Mouse (Mus musculus) brain, embryonic 14.5 days (tissue): ENCODE data around the gene Selenoh. TPM values are rescaled to one million over a fixed set of nuclear protein-coding genes. Genes with fewer than 3 reads are reported as not detected.
"Not testable (repeated sequence)": the region's sequence is repeated elsewhere in the genome, so short reads cannot be mapped to it uniquely, and the experiment has no call there.

Experiments used
- DNase-seq: peaks from one replicate; pipeline ENCODE4 v3.0.0-alpha.2; 2011; ENCODE audit warnings: low read depth
- CTCF ChIP-seq: fragments of 200-500 bp; IDR thresholded peaks from 2 replicates; pipeline ENCODE4 v1.5.1; 2012; ENCODE audit warnings: inconsistent platforms, mild to moderate bottlenecking, moderate library complexity, borderline replicate concordance; ENCODE audit not compliant: insufficient read depth, insufficient read length; ENCODE audit errors: extremely low read depth
- POLR2A ChIP-seq: fragments of 200-500 bp; IDR thresholded peaks from 2 replicates; pipeline ENCODE4 v1.6.1; 2012; ENCODE audit warnings: mild to moderate bottlenecking, inconsistent platforms, borderline replicate concordance; ENCODE audit not compliant: poor library complexity, insufficient read depth, insufficient read length, severe bottlenecking; ENCODE audit errors: extremely low read depth
- polyA plus RNA-seq: library from polyadenylated mRNA; depleted of rRNA; stranded (reverse); fragments of >200 nt; gene quantifications from 2 replicates; pipeline ENCODE4 v1.2.3, GENCODE M21; 2012

The Selenoh gene
- polyA plus RNA-seq, 1 experiment, result 193 TPM

GRCm38 (mm10) chr2:84695007-84695695 lies 24.6 kb upstream of the Selenoh start:
- DNase-seq, result no peak
- TF ChIP-seq CTCF (no peak), POLR2A (no peak)

DNA sequence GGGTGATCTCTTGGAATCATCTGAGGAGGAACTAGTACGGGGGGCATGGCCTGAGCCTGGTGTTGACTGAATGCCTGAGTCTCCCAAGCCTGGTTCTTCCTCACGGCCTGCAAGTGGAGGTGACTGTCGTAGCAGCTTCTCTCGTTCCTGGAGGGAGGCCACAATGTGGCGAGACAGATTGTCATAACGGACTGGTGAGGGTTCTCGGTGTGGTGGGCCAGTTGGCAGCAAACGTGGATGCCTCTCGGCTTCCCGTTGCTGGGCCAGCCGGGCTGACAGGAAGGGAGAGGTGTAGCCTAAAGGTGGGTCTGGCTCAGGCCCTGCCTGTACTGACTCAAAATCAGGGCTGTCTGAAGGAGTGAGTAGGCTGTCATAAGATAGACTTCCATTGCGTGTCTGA lies 19.5 kb upstream of the Selenoh start:
- no peak for TF ChIP-seq CTCF
- TF ChIP-seq POLR2A, result no peak
- DNase-seq, result no peak

DNA sequence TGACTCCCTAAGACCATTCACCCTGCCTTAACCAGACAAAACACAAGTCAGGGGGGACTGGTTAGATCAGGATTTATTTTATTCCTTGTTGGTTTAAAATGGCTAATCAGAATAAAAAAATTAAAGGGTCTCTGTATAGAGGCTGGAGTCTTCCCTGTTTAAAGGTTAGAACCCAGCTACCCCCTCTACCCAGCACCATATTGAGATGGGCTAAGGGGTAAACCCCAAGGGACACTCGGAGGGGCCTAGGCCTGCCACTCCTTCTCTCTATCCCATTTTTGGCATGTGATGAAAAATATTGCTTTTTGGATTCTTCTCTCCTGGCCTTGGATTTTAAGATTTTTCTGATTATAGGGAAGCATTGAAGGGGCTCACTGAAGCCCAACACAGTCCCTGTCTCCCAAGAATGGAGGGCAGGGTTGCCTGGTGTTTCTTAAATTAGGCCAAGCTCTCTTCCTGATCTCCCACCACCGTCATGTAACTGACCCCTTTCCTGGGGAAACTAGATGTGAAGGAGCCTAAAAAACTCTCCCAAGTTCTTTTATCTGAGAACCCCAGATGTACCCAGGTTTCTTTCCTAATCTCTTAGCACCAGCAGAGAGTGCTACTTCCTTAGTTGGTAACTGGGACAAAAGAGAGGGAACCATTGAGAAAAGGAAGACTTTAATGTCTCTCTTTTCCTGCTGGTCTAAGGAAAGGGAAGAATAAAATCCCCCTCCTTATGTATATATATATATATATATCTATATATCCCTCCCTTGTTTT lies 17.7 kb upstream of the Selenoh start:
- no peak for TF ChIP-seq POLR2A
- no peak for DNase-seq

DNA sequence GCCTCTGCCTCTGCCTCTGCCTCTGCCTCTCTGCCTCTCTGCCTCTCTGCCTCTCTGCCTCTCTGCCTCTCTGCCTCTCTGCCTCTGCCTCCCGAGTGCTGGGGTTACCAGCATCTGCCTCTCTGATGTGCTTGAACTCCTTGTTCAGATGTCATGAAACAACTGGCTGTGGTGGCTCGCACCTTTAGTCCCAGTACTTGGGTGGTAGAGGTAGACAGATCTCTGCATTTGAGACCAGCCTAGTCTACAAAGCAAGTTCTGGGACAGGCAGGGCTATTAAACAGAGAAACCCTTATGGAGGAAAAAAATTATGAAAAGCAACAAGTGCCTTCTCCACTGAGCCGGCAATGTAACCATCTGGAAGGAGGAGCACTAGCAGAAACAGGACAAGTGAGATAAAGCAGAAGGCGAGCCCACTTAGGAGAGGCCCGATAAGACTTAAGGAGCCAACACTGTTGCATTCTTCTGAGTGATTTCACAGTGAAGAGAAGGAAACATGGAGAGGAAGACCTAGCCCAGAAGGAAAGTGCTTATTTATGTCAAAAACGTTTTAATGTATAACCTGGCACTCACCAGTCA lies 12.1 kb upstream of the Selenoh start:
- TF ChIP-seq CTCF (no peak), POLR2A (no peak)
- no peak for DNase-seq

GRCm38 (mm10) chr2:84679016-84679415 lies 8.4 kb upstream of the Selenoh start, which contains the start of gene Tmx2:
TSS of gene Tmx2 (minus strand) at chr2:84679140.
- TF ChIP-seq POLR2A, result no peak
- TF ChIP-seq CTCF, result no peak
- no peak for DNase-seq

GRCm38 (mm10) chr2:84677968-84678880 lies 7.7 kb upstream of the Selenoh start, which contains the start of the genes Gm28635 and Med19:
TSS of gene Gm28635 (minus strand) at chr2:84678041.
TSS of gene Med19 (plus strand) at chr2:84678402.
- peak; percentile 100 for DNase-seq
- TF ChIP-seq POLR2A, result peak; percentile 66; the same call in 1 of the 2 replicates
- TF ChIP-seq CTCF, result no peak

DNA sequence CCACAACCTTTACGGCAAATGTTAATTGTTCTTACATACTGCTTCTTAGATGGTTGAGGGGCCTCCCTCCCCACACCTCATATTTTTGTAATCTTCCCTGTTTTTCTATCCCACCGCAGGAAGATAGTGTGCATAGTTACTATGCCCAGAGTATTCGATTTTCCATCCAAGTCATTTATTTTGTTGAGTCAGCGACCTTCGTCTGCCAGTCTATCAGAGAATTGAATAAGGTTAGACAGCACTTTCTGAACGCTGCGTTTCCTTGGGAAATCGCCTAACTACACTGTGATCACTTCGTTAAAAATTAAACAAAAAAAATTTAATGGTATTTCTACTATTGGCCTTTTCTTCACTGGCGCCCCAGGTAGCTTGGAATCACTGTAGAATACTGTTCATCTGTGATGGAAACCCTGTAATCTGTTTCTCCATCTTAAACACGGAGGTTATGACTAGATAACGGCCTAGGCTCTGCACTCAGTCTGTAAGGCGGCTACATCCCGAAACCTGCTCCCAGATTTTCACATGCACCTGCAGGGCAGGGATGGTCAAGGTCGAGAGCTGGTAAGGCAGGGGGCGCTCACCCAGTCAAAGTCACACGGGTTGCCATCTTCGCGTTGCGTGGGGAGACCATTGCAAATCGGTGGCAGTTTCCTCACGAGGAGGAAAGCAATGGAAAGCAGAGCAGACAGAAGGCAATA lies 6.8 kb upstream of the Selenoh start:
- TF ChIP-seq POLR2A (no peak), CTCF (peak; percentile 37; the same call in 1 of the 2 replicates)
- DNase-seq, result no peak

DNA sequence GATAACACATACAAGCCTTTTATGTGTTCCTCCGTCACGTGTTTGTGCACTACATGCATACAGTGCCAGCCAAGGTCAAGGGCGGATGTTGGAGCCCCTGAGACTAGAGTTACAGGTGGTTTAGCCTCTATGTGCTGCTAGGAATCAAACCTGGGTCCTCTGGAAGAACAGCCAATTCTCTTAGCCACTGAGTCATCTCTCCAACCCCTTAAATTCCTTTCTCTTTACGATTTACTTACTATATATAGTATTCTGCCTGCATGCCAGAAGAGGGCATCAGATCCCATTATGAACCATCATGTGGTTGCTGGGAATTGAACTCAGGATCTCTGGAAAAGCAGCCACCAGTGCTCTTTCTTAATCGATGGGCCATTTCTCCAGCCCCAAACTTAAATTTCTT lies 965 bp upstream of the Selenoh start:
- not testable (repeated sequence) for DNase-seq

DNA sequence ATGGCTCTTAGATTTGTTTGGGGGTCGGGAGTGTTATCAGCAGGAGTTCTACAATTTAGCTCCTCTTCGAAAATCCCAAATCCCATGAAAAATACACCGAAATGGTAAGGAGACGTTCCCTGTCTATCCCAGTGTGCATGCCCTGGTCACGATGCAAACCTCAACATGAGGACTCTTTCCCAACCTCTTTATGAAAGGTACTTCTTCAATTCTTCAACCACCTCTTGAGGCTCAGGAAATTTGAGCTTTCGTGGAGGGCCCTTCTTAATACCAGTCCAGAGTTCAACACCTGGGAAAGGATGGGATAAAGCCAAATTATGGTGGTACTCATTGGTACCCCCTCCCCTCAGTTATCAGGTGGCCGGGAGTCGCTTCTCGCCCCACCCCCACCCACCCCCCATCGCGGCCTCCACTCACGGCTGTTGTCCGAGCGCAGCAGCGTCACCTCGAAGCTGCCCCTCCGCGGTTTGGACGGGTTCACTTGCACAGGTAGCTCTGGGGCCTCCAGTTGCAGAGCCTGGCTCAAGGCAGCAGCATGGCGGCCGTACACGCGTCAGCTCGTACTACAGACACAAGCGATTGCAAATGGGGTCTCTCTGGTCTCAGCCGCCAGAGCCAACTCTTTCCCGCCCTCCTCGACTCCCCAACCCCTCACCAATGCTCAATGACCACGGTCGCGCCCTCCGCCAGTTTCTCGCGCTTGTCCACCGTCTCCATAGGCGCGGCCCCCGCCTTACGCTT lies 572 bp downstream of the Selenoh start:
- DNase-seq, result no peak
- TF ChIP-seq CTCF (no peak), POLR2A (no peak)

GRCm38 (mm10) chr2:84666081-84666480 lies 4.5 kb downstream of the Selenoh start:
- no peak for DNase-seq
- no peak for TF ChIP-seq POLR2A
- TF ChIP-seq CTCF, result no peak
